Mouse (Mus musculus) CD4-positive naive resting alpha-beta T cell, adult 76 days (primary cell): Measurements from ENCODE around the gene Sgsm1. TPM values are rescaled to one million over a fixed set of nuclear protein-coding genes. Genes with fewer than 3 reads are reported as not detected.

ENCODE experiments used
- total RNA-seq: library from RNA; stranded (reverse); gene quantifications from one replicate; pipeline ENCODE4 v1.2.4, GENCODE M21; 2023

Gene Sgsm1
- not detected for total RNA-seq

GRCm38 (mm10) chr5:113310377-113311003 lies at the start of gene Sgsm1:
TSS of gene Sgsm1 (minus strand) at chr5:113310786.

GRCm38 (mm10) chr5:113357186-113357585 lies 46.6 kb upstream of the Sgsm1 start, which contains the start of gene Aym1:
TSS of gene Aym1 (plus strand) at chr5:113357294.

GRCm38 (mm10) chr5:113226632-113227102 lies 83.9 kb downstream of the Sgsm1 start, which contains the start of gene Tmem211:
TSS of gene Tmem211 (plus strand) at chr5:113226909.

GRCm38 (mm10) chr5:113221147-113221865 lies 89.3 kb downstream of the Sgsm1 start, which contains the start of gene 2900026A02Rik:
TSS of gene 2900026A02Rik (minus strand) at chr5:113221236.

Other genes starting within 250 kb of the Sgsm1 start
- gene Crybb2, start 240.7 kb downstream of the Sgsm1 start, total RNA-seq: not detected
- gene Crybb3, start 229.2 kb downstream of the Sgsm1 start, total RNA-seq: not detected
- gene 2900026A02Rik, start 89.5 kb downstream of the Sgsm1 start, total RNA-seq: 0.73 TPM
- not detected for gene Tmem211, start 83.9 kb downstream of the Sgsm1 start, total RNA-seq
- gene Aym1, start 46.5 kb upstream of the Sgsm1 start, total RNA-seq: not detected
- gene Wscd2, start 179.5 kb upstream of the Sgsm1 start, total RNA-seq: 6.8 TPM